Mouse (Mus musculus): ENCODE measurements around the gene Nsg2. TPM values are rescaled to one million over a fixed set of nuclear protein-coding genes. Genes with fewer than 3 reads are reported as not detected.
"Not testable (repeated sequence)": the region's sequence is repeated elsewhere in the genome, so short reads cannot be mapped to it uniquely, and the experiment has no call there.

Gene Nsg2
- 100 to 1,000 TPM; 634 to 689 (median 664) TPM for total RNA-seq (2022)

DNA sequence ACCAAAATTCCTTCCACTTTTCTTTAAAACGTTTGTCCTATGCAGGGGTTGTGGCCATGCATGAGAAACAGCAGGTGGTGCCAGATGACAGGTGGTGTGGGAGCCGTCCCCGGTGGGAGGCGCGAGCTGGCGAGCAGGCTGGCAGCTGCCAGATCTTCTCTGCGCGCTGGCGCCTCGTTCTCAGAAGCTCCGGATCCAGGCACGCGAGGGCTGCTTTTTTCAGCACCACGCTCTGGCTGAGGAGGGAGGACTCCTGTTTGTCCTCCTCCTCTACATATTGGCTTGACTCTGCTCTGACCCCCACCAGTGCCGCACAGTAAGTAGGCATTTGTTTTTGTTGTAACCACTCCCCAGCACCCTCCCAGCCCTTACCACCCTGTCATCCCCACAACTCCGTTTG, at the start of gene Nsg2:
Gene Nsg2, plus strand, starts transcription at position 183 of the 400 bp plus-strand sequence.
- DNase-seq (ENCODE audit: low spot score in 2 of 2): peak; percentile 77 to 91

DNA sequence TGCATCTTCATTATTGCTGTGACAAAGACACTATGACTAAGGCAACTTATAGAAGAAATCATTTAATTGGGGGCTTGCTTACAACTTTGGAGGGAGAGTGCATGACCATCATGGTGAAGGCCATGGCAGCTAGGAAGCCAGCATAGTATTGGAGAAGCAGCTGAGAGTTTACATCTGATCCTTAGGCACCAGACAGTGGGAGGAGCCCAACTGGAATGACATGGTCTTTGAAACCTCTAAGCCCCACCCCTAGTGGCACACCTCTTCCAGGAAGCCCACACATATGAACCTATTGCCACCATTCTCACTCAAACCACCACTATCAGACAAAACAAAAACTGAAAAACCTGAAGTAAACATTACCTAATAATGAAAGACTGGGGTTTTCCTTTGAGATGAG, 40.2 kb upstream of the Nsg2 start:
- DNase-seq (ENCODE audit: low spot score in 2 of 2): no peak

DNA sequence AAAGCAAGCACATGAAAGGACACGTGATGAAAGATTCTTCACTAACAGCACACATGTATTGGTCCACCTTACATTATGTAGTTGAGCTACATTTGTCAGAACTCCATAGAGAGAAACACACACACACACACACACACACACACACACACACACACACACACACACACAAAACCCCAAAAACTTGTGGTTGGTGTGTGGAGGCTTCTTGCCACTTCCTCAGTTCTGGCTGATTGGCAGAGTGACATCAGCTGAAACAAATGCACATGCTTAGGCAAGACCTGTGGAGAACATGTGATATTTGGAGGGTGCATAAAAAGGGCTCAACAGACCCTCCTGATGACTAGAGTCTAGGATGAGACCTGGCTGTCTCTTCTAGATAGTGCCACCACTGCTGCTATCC, 36.3 kb upstream of the Nsg2 start:
- no peak for DNase-seq (ENCODE audit: low spot score in 2 of 2)

DNA sequence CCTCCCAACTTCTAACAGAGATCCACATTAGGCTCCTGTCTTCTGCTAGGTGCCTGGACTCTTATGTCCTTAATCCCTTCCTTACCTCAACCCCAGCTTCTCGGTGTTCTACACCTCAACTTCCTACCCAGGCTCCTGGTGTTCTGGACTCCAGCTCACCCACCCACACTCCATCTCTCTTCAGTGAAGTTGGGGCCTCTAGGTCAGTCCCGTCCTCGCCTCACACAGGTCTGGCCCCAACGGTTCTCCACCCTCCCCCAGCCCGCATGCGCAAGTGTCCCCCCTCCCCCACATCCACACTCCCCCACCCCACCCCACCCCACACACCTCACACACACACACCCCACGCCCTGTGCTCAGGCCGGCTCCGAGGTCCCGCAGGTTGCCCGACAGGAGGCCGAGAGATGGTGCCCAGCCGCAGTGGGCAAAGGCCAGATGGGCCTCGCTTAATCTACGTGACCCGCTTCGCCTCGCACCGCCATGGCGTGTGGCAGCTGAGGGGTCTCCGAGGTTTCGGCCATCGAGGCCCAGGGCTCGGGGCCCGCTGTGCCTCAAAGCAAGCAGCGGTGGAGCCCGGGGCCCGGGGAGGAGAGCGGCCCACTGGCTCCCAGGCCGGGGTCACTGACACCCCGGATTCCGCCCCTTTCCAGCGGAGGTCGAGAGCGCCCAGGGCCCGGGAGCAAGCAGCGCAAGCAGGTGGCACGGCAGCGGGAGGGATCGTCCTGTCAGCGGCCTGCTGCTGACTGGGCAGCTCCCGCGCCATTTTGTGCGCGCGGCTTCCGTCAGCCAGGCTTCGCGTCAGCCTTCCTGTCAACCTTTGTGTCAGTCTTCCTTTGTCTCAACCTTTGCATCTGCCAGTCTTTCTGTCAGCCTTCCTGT, 34.8 kb upstream of the Nsg2 start, which contains the start of gene 4930524B15Rik:
Gene 4930524B15Rik, plus strand, starts transcription at position 337 of the 879 bp plus-strand sequence.
- no peak for DNase-seq (ENCODE audit: low spot score in 2 of 2)

DNA sequence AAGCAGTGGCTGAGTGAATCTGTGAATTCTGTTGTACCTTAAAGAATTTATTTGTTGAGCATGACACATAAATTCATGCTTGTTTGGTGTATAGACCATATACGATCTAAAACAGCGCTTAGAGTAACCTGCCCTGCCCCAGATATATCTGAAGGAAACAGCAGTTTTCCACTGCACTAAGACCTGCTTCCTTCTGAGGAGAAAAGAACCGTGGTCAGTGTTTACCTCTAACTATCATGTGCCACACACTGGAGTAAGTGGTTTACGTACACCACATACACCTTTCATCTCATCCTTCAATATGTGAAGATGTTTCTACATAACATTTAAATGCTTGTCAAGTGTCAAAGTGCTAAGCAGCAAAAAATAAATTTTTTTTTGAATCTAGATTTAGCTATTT, 26.1 kb upstream of the Nsg2 start:
- no peak for DNase-seq (ENCODE audit: low spot score in 2 of 2)

DNA sequence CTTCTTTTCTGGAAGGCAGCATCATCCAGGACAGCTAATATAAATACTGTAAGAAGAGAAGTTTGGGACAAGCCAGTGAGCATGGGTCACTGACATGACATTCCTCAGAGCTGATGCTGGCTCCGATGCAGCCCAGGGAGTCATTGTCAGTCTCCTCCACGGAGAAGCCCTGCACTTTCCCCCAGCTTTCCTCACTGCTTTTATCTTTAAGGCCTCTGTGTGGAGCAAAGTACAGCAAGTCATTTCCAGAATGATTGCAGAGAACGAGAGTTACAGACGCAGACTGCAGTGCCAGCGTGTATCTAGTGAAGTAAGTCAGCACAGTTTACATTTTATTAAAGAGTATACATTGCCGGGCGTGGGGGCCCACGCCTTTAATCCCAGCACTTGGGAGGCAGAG, 25.4 kb upstream of the Nsg2 start:
- DNase-seq (ENCODE audit: low spot score in 2 of 2): no peak

DNA sequence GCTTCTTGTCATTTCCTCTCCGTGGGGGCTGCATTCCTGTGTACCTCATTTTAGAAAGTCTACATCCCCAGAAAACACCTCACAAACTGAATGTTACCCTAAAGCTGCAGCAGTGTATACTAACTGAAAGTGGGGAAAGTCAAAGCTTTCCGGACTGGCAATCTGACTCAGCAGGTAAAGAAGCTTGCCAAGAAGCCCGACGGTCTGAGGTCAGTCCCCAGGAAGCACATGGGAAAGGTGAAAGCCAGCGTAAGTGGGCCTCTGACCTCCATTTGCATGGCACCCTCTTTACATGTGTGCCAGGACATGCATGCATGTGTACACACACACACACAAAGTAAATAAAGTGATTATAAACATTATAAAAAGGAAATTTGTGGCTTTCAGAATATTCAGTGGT, 24.6 kb upstream of the Nsg2 start:
- no peak for DNase-seq (ENCODE audit: low spot score in 2 of 2)

DNA sequence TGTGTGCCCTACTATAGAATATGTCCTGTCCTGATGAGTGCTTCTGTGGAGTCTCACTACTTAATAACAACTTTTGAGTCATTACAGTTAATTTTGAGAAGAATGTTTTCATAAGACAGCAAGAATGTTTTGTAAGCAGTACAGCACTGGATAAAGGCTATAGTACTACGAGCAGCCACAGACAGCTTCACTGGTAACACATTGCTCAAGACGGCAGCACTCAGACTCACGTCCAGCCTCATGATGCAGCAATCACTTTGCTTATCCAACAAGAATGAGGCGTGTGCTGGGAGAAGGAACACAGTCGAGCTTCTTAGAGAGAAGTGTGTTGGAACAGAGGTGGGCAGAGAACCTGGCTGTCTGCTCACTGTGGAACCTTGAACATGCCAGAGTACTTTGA, 24.1 kb upstream of the Nsg2 start:
- no peak for DNase-seq (ENCODE audit: low spot score in 2 of 2)

DNA sequence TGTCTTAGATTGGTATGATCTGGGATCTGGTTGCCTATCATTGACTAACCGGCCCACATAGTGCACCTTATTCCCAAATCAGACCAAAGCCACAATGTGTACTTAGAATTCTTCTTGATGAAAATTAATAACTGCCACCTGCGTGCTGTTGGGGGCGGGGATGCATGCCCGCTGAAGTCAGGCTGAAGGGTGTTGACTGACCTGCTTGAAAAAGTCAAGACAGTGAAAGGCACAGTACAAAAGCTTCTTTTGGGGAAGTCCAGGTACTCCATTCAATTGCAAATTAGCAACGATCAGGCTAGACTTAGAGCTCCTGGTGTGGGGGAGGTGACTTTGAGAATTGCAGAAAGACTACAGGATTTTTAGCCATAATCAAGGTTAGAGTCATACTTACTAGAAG, 20.2 kb upstream of the Nsg2 start:
- not testable (repeated sequence) for DNase-seq (ENCODE audit: low spot score in 2 of 2)

DNA sequence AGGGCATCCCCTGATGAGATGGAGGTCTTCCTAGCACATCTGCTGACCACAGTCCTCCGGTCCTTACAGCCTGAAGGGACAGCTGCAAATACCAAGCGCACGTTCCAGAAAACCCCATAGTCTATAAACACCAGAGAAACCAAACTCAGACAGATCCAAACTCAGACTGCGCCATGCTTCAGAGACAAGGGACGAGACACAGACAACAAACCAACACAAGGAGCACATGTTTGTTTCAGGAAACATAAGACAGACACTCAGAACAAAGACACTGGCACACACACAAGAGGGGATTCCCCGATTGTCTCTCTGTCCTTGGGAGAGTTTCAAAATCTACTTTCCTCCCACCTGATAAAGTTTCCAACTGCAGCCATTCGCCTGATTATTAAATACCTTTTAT, 18.4 kb upstream of the Nsg2 start:
- no peak for DNase-seq (ENCODE audit: low spot score in 2 of 2)

DNA sequence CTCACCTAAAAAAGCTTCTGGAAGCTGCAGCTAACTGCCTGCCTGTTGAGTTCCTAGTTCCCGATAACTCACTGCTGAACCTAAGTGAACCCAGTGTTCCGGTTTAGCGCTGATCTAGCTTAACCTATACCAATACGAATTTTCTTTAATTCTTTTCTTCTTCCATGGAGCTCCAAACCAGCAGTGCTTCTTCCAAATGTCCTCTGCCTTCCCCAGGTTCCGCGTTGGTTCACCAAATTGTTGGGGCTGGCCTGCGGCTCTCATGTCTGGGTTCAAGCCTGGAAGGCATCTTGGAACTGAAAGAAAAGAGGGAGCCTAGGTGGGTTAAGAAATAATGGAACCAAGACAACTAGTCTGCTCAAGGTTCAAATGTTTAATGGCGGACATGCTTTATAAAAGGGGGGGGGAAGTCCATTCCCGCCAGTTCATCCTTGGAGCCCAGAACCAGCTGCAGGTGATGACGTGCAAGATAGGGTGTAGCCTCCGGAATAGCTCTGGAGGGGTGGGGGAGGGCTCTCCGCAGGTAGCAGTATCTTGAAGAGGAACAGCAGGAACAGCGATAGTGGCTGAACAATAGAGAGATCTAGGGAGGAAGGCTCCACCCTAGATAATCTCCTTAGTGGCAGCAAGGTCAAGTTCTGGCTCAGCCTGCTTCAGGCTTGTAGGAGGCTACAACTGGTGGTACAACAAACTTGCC, 17.9 kb upstream of the Nsg2 start:
- DNase-seq (ENCODE audit: low spot score in 2 of 2): not testable (repeated sequence)

DNA sequence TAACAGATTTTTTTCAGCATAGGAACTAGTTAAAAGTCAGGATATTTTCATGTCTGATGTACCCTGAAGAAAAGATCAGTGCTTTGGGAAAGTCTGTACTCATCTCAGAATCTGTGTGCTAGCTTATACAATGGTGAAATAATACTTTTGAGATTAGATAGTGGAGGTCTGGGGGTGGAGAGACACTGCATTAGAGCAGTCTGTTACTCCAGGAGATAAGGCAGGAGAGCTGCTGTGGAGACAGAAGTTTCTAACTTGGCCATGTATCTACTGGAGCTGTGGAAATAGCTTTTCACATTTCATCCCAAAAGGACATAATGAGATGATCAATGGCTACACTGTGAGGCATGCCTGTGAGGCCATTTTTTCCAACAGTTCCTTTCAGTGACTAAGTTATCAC, 17.0 kb upstream of the Nsg2 start:
- DNase-seq (ENCODE audit: low spot score in 2 of 2): no peak

DNA sequence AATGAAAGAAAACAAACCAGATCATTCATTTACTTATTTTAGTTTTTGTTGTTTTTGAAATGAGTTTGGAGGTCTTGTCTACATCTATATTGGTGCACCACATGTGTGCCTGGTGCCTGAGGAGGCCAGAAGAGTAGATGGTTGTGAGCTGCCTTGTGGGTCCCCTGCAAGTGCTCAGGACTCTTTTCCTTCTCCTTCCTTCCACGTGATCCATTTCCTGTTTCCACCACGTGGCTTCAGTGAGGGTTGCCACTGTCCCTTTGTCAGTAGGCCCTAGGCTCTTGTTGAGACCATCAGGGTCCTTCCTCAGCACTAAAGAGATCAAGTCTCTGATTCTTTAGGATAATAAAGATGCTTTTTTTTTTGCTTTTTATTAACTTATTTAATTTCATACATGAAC, 15.5 kb upstream of the Nsg2 start:
- no peak for DNase-seq (ENCODE audit: low spot score in 2 of 2)

DNA sequence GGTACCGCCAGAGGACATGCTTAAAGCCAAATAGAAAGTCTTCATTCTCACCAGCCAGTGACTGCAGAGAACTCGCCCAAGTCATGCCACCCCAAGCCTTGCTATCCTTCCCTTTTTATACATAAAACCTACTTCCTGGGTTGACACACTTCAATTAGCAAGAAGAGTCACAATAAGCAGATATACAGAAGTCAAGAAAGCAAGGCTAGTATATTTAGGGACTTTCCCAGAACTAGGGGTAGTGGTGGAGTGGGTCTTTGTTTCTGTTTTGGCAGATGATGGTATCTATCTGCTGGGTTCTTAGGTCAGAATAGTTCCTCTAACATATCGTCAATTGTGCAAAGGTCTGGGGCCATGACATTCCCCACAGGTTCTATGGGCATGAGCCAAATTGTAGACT, 7.7 kb upstream of the Nsg2 start:
- DNase-seq (ENCODE audit: low spot score in 2 of 2): no peak

DNA sequence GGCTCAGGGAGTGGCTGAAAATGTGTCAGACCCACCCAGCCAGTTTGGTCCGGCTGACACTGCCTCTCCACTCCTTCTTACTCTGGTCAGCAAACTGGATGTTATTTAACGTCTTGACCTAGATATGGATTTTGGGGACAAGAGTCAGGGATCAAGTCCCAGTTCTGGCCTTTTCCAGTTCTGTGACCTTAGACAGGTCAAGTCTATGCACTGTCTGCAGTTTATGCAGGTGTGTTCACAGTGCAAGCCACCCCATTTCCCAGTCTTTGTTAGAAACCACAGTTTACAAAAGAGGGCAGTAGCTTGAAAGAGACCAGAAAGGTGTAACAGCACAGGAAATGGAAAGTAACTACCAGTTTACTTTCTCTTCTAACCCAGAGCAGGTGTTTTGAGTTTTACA, 547 bp upstream of the Nsg2 start:
- DNase-seq (ENCODE audit: low spot score in 2 of 2): no peak

DNA sequence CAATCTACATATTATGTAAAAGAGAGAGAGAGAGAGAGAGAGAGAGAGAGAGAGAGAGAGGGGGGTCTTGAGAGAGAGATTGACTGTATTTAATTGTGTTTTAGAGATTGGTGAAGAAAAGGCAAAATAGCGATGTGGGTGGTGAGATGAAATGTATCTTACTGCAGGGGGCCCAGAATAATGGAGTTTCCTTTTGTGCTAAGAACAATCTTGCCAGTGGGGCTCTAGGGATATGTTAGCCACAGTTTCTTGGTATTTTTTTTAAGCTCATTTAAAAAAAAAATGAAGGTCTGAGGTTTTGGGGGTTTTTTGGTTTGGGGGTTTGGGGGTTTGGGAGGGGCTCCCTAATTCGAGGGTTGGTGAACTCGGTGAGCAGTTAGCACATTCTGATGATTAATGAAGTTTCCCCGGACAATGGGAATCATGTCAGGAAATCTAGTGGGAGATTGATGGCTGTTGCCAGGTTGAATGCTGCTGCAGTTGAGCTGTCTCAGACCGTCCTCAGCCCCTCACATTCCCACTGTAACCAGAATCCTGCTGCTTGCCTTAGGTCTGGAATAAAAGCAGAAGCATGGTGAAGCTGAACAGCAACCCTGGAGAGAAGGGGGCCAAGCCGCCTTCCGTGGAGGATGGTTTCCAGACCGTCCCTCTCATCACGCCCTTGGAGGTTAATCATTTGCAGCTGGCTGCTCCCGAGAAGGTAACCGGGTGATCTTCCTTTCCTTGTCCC, 1.1 kb downstream of the Nsg2 start:
- DNase-seq (ENCODE audit: low spot score in 2 of 2): no peak

DNA sequence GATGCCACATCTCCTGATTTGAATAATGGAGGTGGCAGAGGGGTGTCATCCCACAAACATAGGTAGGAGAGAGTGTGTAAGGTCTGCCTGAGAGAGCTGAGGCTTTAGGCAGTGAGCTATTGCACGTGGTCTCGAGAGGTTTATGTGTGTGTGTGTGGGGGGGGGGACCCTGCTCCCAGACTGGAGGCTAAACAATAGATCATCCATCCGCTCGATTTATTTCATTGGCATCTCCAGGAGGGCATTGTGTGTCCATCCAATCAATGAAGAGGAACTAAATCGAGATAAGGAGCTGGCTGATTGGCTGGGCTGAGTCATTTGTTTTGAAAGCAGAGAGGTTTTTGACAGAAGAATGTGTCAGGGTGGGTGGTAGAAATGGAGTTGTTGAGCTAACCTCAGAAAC, 2.4 kb downstream of the Nsg2 start:
- no peak for DNase-seq (ENCODE audit: low spot score in 2 of 2)

DNA sequence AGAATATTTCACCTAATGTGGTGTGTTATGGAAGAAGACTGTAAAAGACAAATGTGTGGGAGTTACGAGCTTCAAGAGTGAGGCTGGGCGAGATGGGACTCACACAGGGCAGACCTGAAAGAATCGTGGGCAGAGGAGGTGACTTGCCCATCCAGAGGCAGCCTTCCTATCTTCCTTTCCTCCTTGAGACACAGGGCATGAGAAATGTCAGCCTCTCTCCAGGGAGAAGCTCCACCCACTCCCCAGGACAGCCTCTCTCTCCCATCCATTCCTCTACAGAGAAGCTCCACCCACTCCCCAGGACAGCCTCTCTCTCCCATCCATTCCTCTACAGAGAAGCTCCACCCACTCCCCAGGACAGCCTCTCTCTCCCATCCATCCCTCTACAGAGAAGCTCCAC, 7.8 kb downstream of the Nsg2 start:
- DNase-seq (ENCODE audit: low spot score in 2 of 2): not testable (repeated sequence)

DNA sequence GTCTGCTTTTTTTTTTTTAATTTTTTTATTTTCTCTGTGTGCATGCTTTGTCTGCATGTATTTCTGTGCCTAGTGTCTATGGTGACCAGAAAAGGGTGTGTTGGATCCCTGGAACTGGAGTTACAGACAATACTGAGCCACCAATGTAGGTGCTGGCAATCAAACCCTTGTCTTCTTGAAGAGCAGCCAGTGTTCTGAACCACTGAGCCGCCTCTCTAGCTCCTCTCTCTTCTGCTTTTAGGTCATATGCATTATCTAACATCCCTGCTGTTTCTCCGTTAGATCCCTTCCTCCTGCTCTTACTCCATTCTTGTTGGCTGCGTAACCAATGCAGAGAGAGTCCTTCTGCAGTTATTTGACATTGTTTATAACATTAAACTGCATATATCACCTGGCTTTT, 8.6 kb downstream of the Nsg2 start:
- DNase-seq (ENCODE audit: low spot score in 2 of 2): no peak

DNA sequence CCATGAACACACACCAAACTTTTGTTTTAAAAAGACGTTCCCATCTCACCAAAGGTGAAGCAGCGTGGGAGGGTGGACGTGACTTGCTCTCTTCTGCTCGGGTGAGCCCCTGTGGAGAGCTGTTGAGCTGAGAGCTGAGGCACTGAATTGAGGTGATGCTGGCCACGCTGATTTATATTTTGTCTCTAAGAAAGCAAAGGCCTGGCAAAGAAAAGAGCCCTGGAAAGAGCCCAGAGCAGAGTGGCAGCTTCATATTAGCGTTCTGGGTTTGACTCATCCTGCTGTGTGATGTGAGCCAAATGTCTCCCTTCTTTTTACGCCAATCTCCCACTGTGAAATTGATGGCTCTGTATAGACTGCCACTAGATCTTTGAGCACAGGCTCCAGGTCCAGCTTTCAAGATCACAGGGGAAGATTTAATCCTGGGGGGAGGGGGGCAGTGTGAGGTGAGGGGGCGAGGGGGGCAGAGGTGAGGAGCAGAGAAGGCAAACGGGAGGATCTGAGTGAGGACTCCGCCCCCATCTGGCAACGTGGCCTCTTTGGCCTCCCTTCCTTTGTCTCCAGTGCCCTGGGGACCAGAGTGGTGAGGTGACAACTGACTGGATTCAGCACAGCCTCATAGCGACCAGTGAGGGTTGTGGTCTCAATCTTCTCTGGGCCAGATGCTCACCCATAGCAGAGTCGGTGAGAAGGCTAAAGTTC, 9.8 kb downstream of the Nsg2 start:
- DNase-seq (ENCODE audit: low spot score in 2 of 2): no peak

DNA sequence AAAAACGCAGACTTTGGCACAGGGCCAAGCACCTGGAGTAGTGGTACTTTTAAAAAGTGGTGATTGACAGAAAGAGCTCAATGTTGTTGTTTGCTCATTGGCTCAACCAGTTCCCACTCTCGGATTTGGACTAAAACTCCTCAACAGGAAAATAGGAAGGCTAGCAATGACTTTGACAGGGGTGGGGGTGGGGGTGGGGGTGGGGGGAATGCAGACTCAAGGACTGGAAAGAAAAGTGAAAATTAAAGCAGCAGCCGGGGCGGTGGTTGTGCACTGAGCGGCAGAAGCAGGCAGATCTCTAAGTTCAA, 10.4 kb downstream of the Nsg2 start:
- no peak for DNase-seq (ENCODE audit: low spot score in 2 of 2)
